Mouse (Mus musculus) lung, adult 2 months (tissue): Measurements from ENCODE around the gene Ppp3ca.

ENCODE experiments used
- CTCF ChIP-seq: fragments of 200-500 bp; IDR thresholded peaks from 2 replicates; pipeline ENCODE4 v1.5.1; 2011; ENCODE audit warnings: mild to moderate bottlenecking, low read length, control low read depth; ENCODE audit not compliant: insufficient read depth
- POLR2A ChIP-seq: fragments of 200-500 bp; IDR thresholded peaks from 2 replicates; pipeline ENCODE4 v1.6.1; 2011; ENCODE audit warnings: low read depth, mild to moderate bottlenecking, control low read depth, low read length, borderline replicate concordance; ENCODE audit errors: extremely low read depth

- no peak for TF ChIP-seq POLR2A
- no peak for TF ChIP-seq CTCF
Observed at GRCm38 (mm10) chr3:136902776-136903175, 232.9 kb downstream of the Ppp3ca start.
